Mouse (Mus musculus): ENCODE results near the gene Dnah14. TPM values are rescaled to one million over a fixed set of nuclear protein-coding genes. Genes with fewer than 3 reads are reported as not detected.
A peak's percentile ranks its signal among the peaks of the same experiment; 100 is the strongest.

Dnah14 gene
- polyA plus RNA-seq, 1 experiment from 2014 or later, result 2.4 TPM

DNA sequence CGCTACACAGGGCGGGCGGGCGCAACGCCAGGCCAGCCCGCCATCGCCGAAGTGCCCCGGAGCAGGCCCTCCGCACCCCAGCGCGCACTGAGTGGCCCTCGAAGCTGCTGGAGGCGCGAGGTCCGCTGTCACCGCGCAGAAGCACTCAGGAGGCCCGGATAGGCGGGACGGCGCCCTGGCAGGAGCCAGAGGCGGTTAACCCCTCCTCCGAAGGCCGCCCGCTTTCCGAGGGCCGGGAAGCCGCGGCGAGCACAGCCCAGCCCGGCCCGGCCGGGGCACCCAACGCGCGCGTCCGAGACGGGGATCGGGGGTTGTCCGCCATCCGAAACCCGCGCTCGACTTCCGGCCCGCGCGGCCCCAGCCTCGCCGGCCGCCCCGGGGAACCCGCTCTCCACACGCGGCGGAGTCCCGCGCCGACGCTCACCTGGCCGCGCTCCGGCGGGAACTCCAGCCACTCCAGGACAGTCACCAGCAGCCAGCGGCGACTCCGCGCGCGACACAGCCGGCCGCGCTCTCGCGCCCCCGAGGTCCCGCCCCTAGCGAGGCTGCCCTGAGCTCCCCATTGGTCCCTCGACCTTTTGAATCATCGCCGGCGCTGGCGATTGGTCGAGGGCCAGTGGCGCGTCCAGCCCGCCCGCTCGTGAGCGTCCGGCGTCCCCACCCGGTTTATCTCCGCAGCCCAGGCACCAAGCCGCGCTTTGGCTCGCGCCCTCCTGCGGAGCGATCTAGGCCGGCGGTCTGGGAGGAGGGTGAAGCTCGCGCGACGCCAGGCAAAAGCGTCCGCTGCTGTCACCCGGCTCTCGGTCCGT lies 265.7 kb downstream of the Dnah14 start:
- Histone ChIP-seq H3K36me3 (replicated peaks) (peaks cover 27% of the 10 kb centered on the region), H3K9ac (peak overlapping the region; percentile 94), H3K27me3 (no peaks in the 10 kb centered on the region), H3K4me2 (peak overlapping the region; percentile 95), H3K9me3 (replicated peaks) (no peaks in the 10 kb centered on the region), H3K4me1 (replicated peaks) (peaks cover 54% of the 10 kb centered on the region), H3K4me3 (replicated peaks) (peak overlapping the region; percentile 84), H3K27ac (replicated peaks) (peak overlapping the region; percentile 99)
- ATAC-seq (ENCODE audit: insufficient read depth), result peak; percentile 96
- WGBS (ENCODE audit: insufficient replicate concordance), result under 1% methylated on average over 113 of the region's 113 CpGs

DNA sequence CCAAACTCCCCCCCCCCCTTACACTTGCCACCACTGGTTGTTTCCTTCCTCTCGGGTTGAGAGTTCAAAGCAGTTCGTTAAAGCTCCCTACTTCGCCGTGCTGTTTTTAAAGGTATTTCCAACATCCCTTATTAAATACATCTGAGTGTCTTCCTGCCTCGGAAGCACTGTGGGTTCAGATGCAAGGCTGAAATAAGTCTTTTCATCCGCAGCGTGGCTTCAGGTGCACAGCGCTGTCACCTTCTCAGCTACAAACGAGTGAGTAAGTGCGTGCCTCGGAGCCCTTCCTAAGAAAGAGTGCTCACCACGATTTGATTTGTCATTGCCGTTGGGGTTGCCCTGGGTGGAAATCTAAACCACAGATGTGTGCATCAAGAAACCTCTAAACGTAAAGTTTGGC lies 266.4 kb downstream of the Dnah14 start, which contains the start of gene Lbr:
Lbr (minus strand) TSS at position 266 of the 400 bp plus-strand sequence.
- under 1% methylated on average over 14 of the region's 14 CpGs for WGBS (ENCODE audit: insufficient replicate concordance)
- peak within 1 kb of the TSS; percentile 95 for H3K4me2 ChIP-seq
- peak within 1 kb of the TSS; percentile 94 for H3K9ac ChIP-seq
- H3K27ac ChIP-seq (replicated peaks), result peak within 1 kb of the TSS; percentile 99
- peaks cover 53% of the 10 kb centered on the region for H3K4me1 ChIP-seq (replicated peaks)
- H3K9me3 ChIP-seq (replicated peaks), result no peaks in the 10 kb centered on the region
- peak; percentile 30 for ATAC-seq (ENCODE audit: insufficient read depth)
- H3K4me3 ChIP-seq (replicated peaks), result peak within 1 kb of the TSS; percentile 84
- peaks cover 20% of the 10 kb centered on the region for H3K36me3 ChIP-seq (replicated peaks)
- H3K27me3 ChIP-seq, result no peaks in the 10 kb centered on the region

DNA sequence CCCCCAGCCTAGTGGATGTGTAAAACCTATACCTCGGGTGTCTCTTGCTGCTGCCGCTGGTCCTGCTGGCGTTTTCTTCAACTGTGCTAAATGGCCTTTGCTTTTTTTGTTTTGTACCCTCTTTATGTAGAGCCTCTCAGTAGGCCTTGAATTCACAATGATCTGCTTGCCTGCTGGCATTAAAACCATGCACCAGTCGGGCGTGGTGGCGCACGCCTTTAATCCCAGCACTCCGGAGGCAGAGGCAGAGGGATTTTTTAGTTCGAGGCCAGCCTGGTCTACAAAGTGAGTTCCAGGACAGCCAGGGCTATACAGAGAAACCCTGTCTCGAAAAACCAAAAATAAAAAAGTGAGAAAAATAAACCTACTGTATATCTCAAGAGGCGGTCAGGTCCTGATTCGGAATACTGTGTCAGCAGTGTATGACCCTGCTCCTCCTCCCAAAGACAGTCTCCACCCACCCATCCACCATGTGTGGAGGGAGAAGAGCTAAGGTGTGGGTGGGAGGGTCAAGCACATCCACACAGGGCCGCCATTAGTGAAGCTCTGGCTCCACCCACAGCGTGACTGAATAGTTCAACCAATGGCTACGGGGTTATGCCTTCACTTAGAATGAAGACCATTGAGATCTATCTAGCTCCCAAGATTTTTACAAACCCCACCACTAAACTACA lies 268.7 kb downstream of the Dnah14 start:
- Histone ChIP-seq H3K9me3 (replicated peaks) (no peaks in the 10 kb centered on the region), H3K9ac (no peak overlapping the region), H3K27ac (replicated peaks) (no peak overlapping the region), H3K27me3 (no peaks in the 10 kb centered on the region), H3K4me1 (replicated peaks) (peaks cover 31% of the 10 kb centered on the region), H3K36me3 (replicated peaks) (no peaks in the 10 kb centered on the region), H3K4me2 (no peak overlapping the region), H3K4me3 (replicated peaks) (no peak overlapping the region)
- ATAC-seq (ENCODE audit: insufficient read depth), result no peak
- 81% methylated on average over 15 of the region's 15 CpGs for WGBS (ENCODE audit: insufficient replicate concordance)

DNA sequence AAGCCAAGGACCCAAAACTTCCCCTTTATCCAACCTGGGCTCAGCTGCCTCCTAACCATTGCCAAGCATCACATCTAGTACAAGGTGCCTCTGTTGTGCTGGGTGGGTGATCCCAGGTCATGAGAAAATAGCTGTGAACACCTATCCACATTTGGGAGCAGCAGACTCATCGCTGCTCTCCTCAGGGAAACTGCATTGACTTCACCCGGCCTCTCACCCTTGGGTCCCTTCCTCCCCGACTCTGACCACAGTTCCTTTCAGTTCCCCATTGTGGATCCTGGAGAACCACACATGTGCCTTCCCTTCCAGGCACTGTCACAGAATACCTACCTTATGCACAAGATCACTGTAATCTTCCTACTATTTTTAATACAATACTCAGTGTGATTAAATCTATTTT lies 269.4 kb downstream of the Dnah14 start:
- peak overlapping the region; percentile 6; the same call in 1 of the 2 replicates for H3K4me2 ChIP-seq
- H3K4me3 ChIP-seq (replicated peaks), result no peak overlapping the region
- H3K9ac ChIP-seq, result no peak overlapping the region
- H3K27ac ChIP-seq (replicated peaks), result no peak overlapping the region
- H3K4me1 ChIP-seq (replicated peaks), result peaks cover 27% of the 10 kb centered on the region
- H3K9me3 ChIP-seq (replicated peaks), result no peaks in the 10 kb centered on the region
- no peaks in the 10 kb centered on the region for H3K27me3 ChIP-seq
- no peaks in the 10 kb centered on the region for H3K36me3 ChIP-seq (replicated peaks)
- ATAC-seq (ENCODE audit: insufficient read depth), result no peak
- WGBS (ENCODE audit: insufficient replicate concordance), result 35% methylated on average over 3 of the region's 3 CpGs

DNA sequence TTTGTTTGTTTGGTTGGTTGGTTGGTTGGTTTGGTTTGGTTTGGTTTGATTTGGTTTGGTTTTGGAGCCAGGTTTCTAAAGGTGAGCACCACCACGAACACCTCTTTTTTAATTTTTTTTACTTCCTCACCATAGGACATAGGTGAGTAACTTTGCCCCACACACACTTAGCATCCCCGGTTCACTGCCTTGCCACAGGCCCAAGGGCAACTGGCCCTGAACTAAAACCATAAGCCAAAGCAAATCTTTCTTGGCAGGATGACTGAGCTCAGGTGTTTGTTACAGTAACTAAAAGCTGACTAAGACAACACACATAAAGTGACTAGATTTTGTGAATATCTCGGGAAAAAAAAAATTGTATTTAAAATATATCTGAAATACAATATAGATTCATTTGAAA lies 271.0 kb downstream of the Dnah14 start:
- 67% methylated on average over 3 of the region's 3 CpGs for WGBS (ENCODE audit: insufficient replicate concordance)
- Histone ChIP-seq H3K27ac (replicated peaks) (no peak overlapping the region), H3K4me1 (replicated peaks) (peaks cover 27% of the 10 kb centered on the region), H3K36me3 (replicated peaks) (no peaks in the 10 kb centered on the region), H3K4me2 (no peak overlapping the region), H3K9me3 (replicated peaks) (no peaks in the 10 kb centered on the region), H3K9ac (no peak overlapping the region), H3K4me3 (replicated peaks) (no peak overlapping the region), H3K27me3 (peaks cover 9% of the 10 kb centered on the region; the same call in 1 of the 2 replicates)
- ATAC-seq (ENCODE audit: insufficient read depth), result no peak

DNA sequence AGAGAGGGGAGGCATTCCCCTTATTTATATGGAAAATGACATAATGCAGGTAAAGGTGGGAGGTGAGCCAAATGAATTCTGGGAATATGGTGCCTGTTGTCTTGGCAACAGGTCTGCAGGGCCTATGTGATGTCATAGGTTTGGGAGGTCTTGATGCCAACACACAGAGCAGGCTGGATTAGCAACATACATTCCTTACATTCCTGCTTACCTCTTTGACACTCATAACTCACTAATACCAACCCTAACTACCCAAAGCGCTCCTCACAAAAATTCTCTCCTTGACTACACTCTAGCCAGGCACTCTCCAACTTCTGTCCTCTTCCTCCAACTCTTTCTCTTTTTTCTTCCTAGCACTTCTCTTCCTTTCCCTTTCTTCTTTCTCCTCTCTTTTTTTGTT lies 271.9 kb downstream of the Dnah14 start:
- 85% methylated on average over 1 of the region's 1 CpGs for WGBS (ENCODE audit: insufficient replicate concordance)
- Histone ChIP-seq H3K4me3 (replicated peaks) (no peak overlapping the region), H3K27ac (replicated peaks) (no peak overlapping the region), H3K4me2 (no peak overlapping the region), H3K9ac (no peak overlapping the region), H3K27me3 (peaks cover 18% of the 10 kb centered on the region), H3K9me3 (replicated peaks) (no peaks in the 10 kb centered on the region), H3K36me3 (replicated peaks) (no peaks in the 10 kb centered on the region), H3K4me1 (replicated peaks) (peaks cover 25% of the 10 kb centered on the region)
- ATAC-seq (ENCODE audit: insufficient read depth), result no peak

DNA sequence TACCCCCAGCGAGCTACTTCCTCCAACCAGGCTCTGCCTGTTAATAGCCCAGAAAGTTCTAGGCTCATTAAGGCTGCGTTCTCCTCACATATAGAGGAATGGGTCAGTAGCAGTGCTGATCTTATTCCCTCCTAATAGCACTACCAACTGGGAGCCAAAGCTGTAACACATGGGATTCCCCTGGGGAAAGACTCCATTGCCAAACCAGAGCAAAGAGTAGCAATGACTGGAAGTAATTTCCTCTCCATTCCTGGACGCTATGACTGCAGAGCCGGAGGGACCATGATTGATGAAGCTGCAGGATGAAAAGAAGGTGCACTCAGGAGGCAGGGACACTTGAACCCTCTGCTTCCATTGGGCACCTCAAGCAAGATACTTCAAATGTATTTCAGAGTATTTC lies 274.1 kb downstream of the Dnah14 start:
- H3K9me3 ChIP-seq (replicated peaks), result no peaks in the 10 kb centered on the region
- peaks cover 15% of the 10 kb centered on the region for H3K4me1 ChIP-seq (replicated peaks)
- peaks cover 22% of the 10 kb centered on the region for H3K27me3 ChIP-seq
- no peak overlapping the region for H3K4me2 ChIP-seq
- no peaks in the 10 kb centered on the region for H3K36me3 ChIP-seq (replicated peaks)
- H3K4me3 ChIP-seq (replicated peaks), result no peak overlapping the region
- 69% methylated on average over 4 of the region's 4 CpGs for WGBS (ENCODE audit: insufficient replicate concordance)
- no peak for ATAC-seq (ENCODE audit: insufficient read depth)
- no peak overlapping the region for H3K27ac ChIP-seq (replicated peaks)
- H3K9ac ChIP-seq, result no peak overlapping the region

DNA sequence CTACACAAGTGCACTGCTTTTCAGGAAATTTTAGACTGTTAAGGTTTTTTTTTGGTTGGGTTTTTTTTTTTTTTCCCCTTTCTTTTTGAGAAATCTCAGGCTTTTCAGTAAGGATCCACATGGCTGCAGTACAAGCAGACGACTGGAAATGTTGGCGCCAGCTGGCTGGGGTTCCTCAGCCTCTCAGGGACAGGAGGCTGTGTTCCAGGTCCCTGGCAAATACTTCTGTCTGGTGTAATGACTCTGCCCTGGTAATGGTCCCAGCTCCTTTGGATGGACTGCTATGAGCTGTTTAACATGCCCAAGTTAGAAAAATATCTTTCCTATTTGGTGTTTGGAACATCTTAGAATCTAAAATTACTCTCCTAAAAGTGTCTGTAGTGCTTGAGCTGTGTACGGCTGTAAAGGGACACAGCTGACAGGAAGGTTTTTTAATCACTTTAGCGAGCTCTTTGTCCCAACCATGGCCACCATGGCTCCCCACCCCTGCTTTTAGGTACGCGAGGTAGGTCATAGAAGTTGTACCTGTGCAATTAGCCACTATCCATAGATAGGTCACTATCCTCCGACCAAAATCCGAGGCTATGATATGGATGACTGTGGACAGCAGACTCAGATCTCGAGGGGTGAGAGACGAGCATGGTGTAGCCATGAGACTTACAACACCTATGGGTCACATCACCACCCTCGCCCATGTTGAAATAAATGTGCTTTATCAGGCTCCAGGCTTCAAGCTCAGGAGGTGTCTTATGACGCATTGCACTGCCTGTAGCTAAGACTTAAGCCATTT lies 275.4 kb downstream of the Dnah14 start:
- ATAC-seq (ENCODE audit: insufficient read depth), result no peak
- peaks cover 22% of the 10 kb centered on the region for H3K27me3 ChIP-seq
- H3K9me3 ChIP-seq (replicated peaks), result no peaks in the 10 kb centered on the region
- H3K4me3 ChIP-seq (replicated peaks), result no peak overlapping the region
- no peak overlapping the region for H3K9ac ChIP-seq
- H3K4me1 ChIP-seq (replicated peaks), result peaks cover 12% of the 10 kb centered on the region
- 67% methylated on average over 12 of the region's 12 CpGs for WGBS (ENCODE audit: insufficient replicate concordance)
- H3K4me2 ChIP-seq, result no peak overlapping the region
- no peaks in the 10 kb centered on the region for H3K36me3 ChIP-seq (replicated peaks)
- no peak overlapping the region for H3K27ac ChIP-seq (replicated peaks)

DNA sequence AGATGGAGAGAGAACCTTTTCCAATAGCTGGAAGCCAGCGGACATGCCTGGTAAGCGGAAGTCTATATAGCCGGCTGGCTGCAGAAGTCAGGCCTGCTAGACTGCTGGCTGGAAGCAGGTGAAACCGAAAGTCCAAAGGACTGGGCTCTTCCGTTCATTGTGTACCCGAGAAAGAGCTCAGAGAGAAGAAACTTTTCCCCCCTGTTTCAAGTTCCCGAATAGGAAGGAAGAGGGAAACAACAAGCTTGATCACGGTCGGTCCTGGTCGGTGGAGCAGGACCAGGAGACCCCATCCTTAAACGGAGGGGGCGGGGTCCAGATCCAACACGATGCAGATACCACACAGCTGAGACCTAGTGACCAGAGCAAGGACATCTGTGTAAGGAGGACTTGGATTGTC lies 276.1 kb downstream of the Dnah14 start:
- no peak for ATAC-seq (ENCODE audit: insufficient read depth)
- Histone ChIP-seq H3K9ac (no peak overlapping the region), H3K4me1 (replicated peaks) (peaks cover 12% of the 10 kb centered on the region), H3K9me3 (replicated peaks) (no peaks in the 10 kb centered on the region), H3K4me3 (replicated peaks) (peak overlapping the region; percentile 42), H3K4me2 (peak overlapping the region; percentile 49), H3K27me3 (peaks cover 22% of the 10 kb centered on the region), H3K36me3 (replicated peaks) (no peaks in the 10 kb centered on the region), H3K27ac (replicated peaks) (peak overlapping the region; percentile 61)
- WGBS (ENCODE audit: insufficient replicate concordance), result 18% methylated on average over 13 of the region's 13 CpGs

DNA sequence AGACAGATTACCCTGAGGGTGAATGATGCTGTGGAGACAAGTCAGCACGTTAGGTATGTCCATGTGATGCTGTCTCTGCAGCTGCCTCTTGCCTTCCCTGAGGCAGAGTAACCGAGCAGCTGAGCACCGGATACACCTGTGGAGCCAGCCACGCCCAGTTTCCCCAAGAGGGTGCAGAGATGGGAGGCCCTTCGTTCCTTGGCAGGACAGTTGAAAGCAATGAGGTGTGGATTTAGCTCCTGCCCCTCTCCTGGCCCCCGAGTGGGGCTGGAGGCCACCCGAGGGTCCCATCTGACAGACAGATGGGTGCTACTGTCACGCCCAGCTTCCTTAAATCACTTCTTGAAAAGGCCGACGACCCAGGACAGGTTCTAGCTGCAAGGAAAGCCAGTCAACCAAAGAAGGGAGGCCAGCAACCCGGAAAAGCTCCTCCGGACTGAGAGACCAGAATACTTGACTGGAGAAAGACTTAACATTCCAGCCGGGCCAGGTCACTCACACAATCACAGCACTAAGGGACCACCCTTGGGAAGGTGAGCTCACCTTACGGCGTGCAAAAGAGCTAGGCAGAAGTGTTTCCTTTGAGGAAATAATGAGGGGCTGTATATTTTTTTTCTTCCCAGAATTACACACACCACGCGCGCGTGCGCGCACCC lies 276.9 kb downstream of the Dnah14 start:
- ATAC-seq (ENCODE audit: insufficient read depth), result peak; percentile 42; the same call in 1 of the 2 replicates
- no peaks in the 10 kb centered on the region for H3K9me3 ChIP-seq (replicated peaks)
- peak overlapping the region; percentile 42 for H3K4me3 ChIP-seq (replicated peaks)
- H3K4me1 ChIP-seq (replicated peaks), result peaks cover 12% of the 10 kb centered on the region
- no peak overlapping the region for H3K9ac ChIP-seq
- peak overlapping the region; percentile 61; the same call in 1 of the 2 replicates for H3K27ac ChIP-seq (replicated peaks)
- H3K27me3 ChIP-seq, result peaks cover 22% of the 10 kb centered on the region
- WGBS (ENCODE audit: insufficient replicate concordance), result 4% methylated on average over 15 of the region's 21 CpGs
- no peaks in the 10 kb centered on the region for H3K36me3 ChIP-seq (replicated peaks)
- H3K4me2 ChIP-seq, result peak overlapping the region; percentile 49

Measured in liver, embryonic 15.5 days (tissue).